ENCODE assay signal across 8 mouse cellular contexts in the genomic region with DNA sequence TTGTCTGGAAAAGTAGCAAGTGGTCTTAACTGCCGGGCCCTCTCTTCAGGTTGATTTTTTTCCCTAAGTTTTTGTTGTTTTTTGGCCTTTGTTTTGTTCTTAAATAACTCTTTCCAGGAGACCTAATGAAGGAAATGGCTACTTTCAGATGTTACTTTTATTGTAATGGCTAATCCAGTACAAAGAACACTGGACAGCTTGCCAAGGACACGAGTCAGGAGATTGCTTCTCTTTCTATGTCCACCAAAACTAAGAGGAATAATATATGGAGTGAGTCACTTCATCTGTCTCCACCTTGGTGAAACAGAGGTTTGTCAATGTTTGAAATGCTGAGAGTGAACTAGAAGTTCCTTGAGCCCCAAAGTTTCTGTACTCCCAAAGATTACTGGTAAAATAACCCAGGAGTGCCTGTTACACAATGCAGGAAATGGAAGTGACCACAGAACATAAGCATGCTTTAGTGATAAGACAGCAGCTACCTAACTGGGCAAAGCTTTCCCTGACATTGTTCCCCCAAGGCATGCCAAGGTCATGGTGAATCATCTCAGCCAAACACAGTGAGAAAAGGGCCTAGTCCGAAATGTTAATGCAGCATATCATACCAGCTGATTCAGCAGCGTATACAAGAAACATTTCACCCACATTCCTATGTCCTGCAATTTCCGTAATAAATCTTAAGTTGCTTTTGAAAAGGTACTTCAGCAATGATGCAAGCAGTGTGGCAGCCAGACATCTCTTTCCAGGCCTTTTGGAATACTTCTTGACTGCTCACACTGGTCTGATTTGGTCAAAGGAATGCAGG.
DNase-seq lines count a peak whose midpoint lies in the region; ATAC-seq and TF ChIP-seq lines count a peak whose summit lies in the region.

No protein-coding gene starts in this region.

- H3K27me3 ChIP-seq in kidney, embryonic 16.5 days (ENCODE audit: insufficient read depth, low read length): no peaks in the 10 kb centered on the region
- H3K27me3 ChIP-seq in myocyte (ENCODE audit: control insufficient read depth, insufficient read depth, insufficient read length): no peaks in the 10 kb centered on the region

- WGBS in kidney, embryonic 16.5 days: 59% methylated on average over 5 of the region's 5 CpGs

- peak; percentile 69 for ATAC-seq in granulocyte monocyte progenitor cell, adult 5-6 weeks (replicated peaks; ENCODE audit: poor library complexity, severe bottlenecking)
- no peak for ATAC-seq in kidney, embryonic 16.5 days (ENCODE audit: low FRiP score, low TSS enrichment)

- no peak overlapping the region for H3K9ac ChIP-seq in kidney, embryonic 16.5 days (replicated peaks; ENCODE audit: low read length)

- no peaks in the 10 kb centered on the region for H3K36me3 ChIP-seq in kidney, embryonic 16.5 days (ENCODE audit: insufficient read depth, low read length)
- peaks cover 4% of the 10 kb centered on the region for H3K36me3 ChIP-seq in myocyte (ENCODE audit: control insufficient read depth, insufficient read depth)

- TF ChIP-seq POLR2A in myocyte (IDR thresholded peaks at IDR 0.05; ENCODE audit: insufficient read length, low read depth): no peak

- peak; percentile 28 for DNase-seq in kidney, adult 11 months
- DNase-seq in kidney, adult 18-20 months: no peak
- no peak for DNase-seq in thymus, adult 18-20 months
- no peak for DNase-seq in cerebellum, adult 18-20 months
- DNase-seq in right cerebral cortex, postnatal 25 days: no peak

- H3K4me1 ChIP-seq in kidney, embryonic 16.5 days (ENCODE audit: insufficient read depth, low read length): peaks cover 70% of the 10 kb centered on the region

- no peak overlapping the region for H3K4me2 ChIP-seq in kidney, embryonic 16.5 days (replicated peaks; ENCODE audit: low read depth, low read length)
- peak overlapping the region; percentile 91 for H3K4me2 ChIP-seq in myocyte (ENCODE audit: low read depth)

- peaks cover 88% of the 10 kb centered on the region for H3K79me2 ChIP-seq in myocyte (ENCODE audit: control insufficient read depth, insufficient read depth)

- H3K9me3 ChIP-seq in kidney, embryonic 16.5 days (ENCODE audit: low read length): no peaks in the 10 kb centered on the region

- no peak overlapping the region for H3ac ChIP-seq in myocyte (ENCODE audit: control insufficient read depth, insufficient read length)

- no peak overlapping the region for H3K4me3 ChIP-seq in kidney, embryonic 16.5 days (ENCODE audit: low read length)
- no peak overlapping the region for H3K4me3 ChIP-seq in myocyte

- peak overlapping the region; percentile 64 for H3K27ac ChIP-seq in kidney, embryonic 16.5 days (ENCODE audit: low read length)

TF ChIP-seq in myocyte, 11 proteins besides CTCF, POLR2A, EP300 and RAD21:
- peak; percentile 69 for TF ChIP-seq CEBPB (IDR thresholded peaks at IDR 0.05; ENCODE audit: insufficient read depth, poor library complexity, severe bottlenecking)
- no peak for TF ChIP-seq MAX (IDR thresholded peaks at IDR 0.05; ENCODE audit: low read depth)
- TF ChIP-seq TCF12 (IDR thresholded peaks at IDR 0.05; ENCODE audit: insufficient read depth, poor library complexity, severe bottlenecking): no peak
- TF ChIP-seq SRF (IDR thresholded peaks at IDR 0.05; ENCODE audit: control insufficient read depth, insufficient read length, low read depth): no peak
